Mouse (Mus musculus): Measurements from ENCODE around the gene Anapc2. TPM values are rescaled to one million over a fixed set of nuclear protein-coding genes. Genes with fewer than 3 reads are reported as not detected.

The Anapc2 gene
- polyA plus RNA-seq, 1 experiment from 2014 or later: 107 TPM

DNA sequence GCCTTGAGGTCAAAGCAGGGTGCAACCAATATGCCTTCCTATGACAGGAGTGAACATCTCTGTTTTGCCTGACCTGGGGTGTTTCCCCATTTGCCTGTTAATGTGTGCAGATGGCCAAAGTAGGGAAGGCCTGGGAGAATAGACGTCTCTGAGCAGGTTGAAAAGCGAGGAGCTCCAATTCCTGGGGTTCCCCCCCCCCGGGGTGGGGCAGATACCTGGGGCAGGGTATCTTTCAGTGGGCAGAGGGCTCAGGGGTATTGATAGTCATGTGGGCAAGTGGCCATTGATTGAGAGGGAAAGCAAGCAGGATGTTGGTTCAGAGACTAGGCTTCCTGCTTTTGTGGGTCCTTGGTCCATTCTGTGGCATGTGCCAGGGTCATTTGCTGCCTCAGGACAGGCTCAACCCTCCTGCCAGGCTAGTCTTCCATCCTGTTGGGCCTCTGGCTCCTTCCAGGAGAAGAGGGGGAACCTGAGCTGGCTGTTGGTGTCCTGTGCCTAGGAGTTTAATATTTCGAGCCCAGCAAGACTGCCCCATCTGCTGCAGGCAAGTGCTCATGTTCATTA is 4.5 kb upstream of the Anapc2 start:
- H3K4me1 ChIP-seq (replicated peaks; ENCODE audit: control insufficient read depth, insufficient read depth, low read length): peaks cover 20% of the 10 kb centered on the region
- no peaks in the 10 kb centered on the region; the same call in 1 of the 2 replicates for H3K36me3 ChIP-seq (ENCODE audit: control insufficient read depth, insufficient read depth, low read length)
- no peak for DNase-seq (ENCODE audit: low spot score)
- no peak overlapping the region for H3K9ac ChIP-seq (ENCODE audit: low read depth, low read length)
- no peak overlapping the region for H3K27ac ChIP-seq (ENCODE audit: low read depth, low read length)
- WGBS: 80% methylated on average over 4 of the region's 4 CpGs
- no peak overlapping the region for H3K4me2 ChIP-seq (replicated peaks; ENCODE audit: low read depth, low read length)
- H3K27me3 ChIP-seq (ENCODE audit: control insufficient read depth, insufficient read depth, low read length): peaks cover 13% of the 10 kb centered on the region
- no peak for ATAC-seq (ENCODE audit: low FRiP score)
- no peaks in the 10 kb centered on the region for H3K9me3 ChIP-seq (ENCODE audit: control insufficient read depth, low read length)
- H3K4me3 ChIP-seq (ENCODE audit: low read depth, low read length): no peak overlapping the region

DNA sequence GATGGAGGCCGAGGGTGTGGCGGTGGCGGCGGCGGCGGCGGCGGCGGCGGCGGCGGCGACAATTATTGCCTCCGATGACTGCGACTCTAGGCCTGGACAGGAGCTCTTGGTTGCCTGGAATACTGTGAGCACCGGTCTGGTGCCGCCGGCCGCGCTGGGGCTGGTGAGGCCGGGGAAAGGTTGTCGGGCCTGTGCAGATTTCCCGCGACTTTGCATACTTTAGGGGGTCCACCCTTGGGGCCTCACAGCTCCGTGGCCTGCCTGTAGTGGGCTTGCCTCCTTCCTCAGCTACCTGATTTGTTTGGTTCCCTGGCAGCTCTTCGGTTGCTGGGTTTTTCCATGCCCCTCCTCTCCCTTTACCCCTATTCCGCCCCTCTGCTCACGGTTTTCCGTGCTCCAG is 237 bp downstream of the Anapc2 start:
- WGBS: under 1% methylated on average over 29 of the region's 29 CpGs
- Histone ChIP-seq H3K27ac (ENCODE audit: low read depth, low read length) (no peak overlapping the region), H3K4me2 (replicated peaks; ENCODE audit: low read depth, low read length) (peak overlapping the region; percentile 94), H3K9me3 (ENCODE audit: control insufficient read depth, low read length) (no peaks in the 10 kb centered on the region), H3K27me3 (ENCODE audit: control insufficient read depth, insufficient read depth, low read length) (no peaks in the 10 kb centered on the region), H3K4me3 (ENCODE audit: low read depth, low read length) (peak overlapping the region; percentile 92), H3K9ac (ENCODE audit: low read depth, low read length) (peak overlapping the region; percentile 93), H3K4me1 (replicated peaks; ENCODE audit: control insufficient read depth, insufficient read depth, low read length) (peaks cover 16% of the 10 kb centered on the region), H3K36me3 (ENCODE audit: control insufficient read depth, insufficient read depth, low read length) (peaks cover under 1% of the 10 kb centered on the region; the same call in 1 of the 2 replicates)
- ATAC-seq (ENCODE audit: low FRiP score) (peak; percentile 71; the same call in 1 of the 2 replicates), DNase-seq (ENCODE audit: low spot score) (no peak)

DNA sequence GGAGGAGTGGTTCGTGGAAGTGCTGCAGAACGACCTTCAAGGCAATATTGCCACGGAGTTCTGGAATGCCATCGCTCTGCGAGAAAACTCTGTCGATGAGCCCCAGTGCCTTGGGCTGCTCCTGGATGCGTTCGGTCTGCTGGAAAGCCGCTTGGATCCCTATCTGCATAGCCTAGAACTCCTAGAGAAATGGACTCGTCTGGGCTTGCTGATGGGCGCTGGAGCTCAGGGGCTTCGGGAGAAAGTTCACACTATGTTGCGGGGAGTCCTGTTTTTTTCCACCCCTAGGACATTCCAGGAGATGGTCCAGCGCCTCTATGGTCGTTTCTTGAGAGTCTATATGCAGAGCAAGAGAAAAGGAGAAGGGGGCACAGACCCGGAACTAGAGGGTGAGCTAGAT is 732 bp downstream of the Anapc2 start:
- Histone ChIP-seq H3K9me3 (ENCODE audit: control insufficient read depth, low read length) (no peaks in the 10 kb centered on the region), H3K4me2 (replicated peaks; ENCODE audit: low read depth, low read length) (peak overlapping the region; percentile 94), H3K9ac (ENCODE audit: low read depth, low read length) (peak overlapping the region; percentile 93), H3K27ac (ENCODE audit: low read depth, low read length) (no peak overlapping the region), H3K4me1 (replicated peaks; ENCODE audit: control insufficient read depth, insufficient read depth, low read length) (peaks cover 16% of the 10 kb centered on the region), H3K36me3 (ENCODE audit: control insufficient read depth, insufficient read depth, low read length) (peaks cover 3% of the 10 kb centered on the region; the same call in 1 of the 2 replicates), H3K4me3 (ENCODE audit: low read depth, low read length) (peak overlapping the region; percentile 92), H3K27me3 (ENCODE audit: control insufficient read depth, insufficient read depth, low read length) (no peaks in the 10 kb centered on the region)
- WGBS: 40% methylated on average over 16 of the region's 16 CpGs
- DNase-seq (ENCODE audit: low spot score): no peak
- ATAC-seq (ENCODE audit: low FRiP score): no peak

DNA sequence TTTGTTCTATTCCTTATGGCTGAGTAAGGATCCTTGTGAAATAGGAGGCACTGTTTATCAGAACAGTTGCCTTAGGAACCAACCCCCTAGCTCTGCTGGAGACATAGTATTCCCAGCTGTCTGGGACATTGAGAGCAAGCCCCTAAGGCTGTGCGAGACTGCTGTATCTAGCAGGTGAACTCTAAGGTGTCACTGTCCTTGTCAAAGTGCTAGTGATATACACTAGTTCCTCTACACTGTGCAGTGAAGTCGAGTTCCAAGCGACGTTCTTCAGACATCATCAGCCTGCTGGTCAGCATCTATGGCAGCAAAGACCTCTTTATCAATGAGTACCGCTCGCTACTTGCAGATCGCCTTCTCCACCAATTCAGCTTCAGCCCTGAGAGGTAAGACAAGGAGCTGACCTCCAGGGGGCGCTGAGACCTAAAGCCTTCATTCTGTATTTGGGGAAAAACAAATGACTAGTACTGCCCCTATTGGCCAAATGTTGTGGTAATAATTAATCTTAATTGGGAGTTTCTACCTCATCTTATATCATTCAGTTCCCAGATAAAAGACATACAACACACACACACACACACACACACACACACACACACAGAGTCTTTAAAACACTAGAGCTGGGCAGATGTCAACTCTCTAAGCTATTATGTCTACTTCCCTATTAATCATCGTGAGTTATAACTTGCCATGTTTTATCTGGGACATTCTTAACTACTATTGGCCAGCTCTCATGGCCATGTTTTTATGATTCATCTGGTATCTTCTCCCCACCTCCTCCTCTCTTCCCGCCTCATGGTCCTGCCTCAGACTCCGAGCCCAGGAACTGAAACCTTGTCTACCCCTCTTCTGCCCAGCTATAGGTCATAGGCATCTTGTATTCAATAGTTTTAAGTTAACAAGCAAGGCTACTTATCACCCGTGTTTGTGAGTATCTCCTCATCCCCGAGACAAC is 6.9 kb downstream of the Anapc2 start:
- Histone ChIP-seq H3K27me3 (ENCODE audit: control insufficient read depth, insufficient read depth, low read length) (no peaks in the 10 kb centered on the region), H3K4me1 (replicated peaks; ENCODE audit: control insufficient read depth, insufficient read depth, low read length) (no peaks in the 10 kb centered on the region; the same call in 1 of the 2 replicates), H3K4me3 (ENCODE audit: low read depth, low read length) (no peak overlapping the region), H3K9me3 (ENCODE audit: control insufficient read depth, low read length) (no peaks in the 10 kb centered on the region), H3K27ac (ENCODE audit: low read depth, low read length) (no peak overlapping the region), H3K36me3 (ENCODE audit: control insufficient read depth, insufficient read depth, low read length) (peaks cover 18% of the 10 kb centered on the region), H3K9ac (ENCODE audit: low read depth, low read length) (no peak overlapping the region), H3K4me2 (replicated peaks; ENCODE audit: low read depth, low read length) (no peak overlapping the region)
- peak; percentile 90 for DNase-seq (ENCODE audit: low spot score)
- 63% methylated on average over 13 of the region's 13 CpGs for WGBS
- no peak for ATAC-seq (ENCODE audit: low FRiP score)

DNA sequence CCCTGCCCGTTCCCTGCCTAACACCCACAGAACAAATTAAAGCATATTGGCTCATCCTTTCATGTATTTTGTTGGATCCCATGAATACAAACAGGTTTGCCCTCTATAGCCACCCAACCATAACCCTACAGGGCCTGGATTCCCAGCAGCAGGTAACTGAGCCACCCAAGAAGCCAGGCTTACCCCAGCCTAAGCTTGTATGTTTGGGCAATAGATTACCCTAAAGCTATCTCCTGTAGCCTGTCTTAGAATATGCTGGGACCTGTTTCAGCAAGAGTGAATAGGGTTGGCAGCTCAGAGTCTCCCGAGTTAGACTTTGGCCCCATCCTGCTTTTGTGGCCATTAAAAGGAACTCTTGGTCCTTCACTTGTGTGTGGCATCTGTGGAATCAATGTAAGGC is 13.3 kb downstream of the Anapc2 start:
- DNase-seq (ENCODE audit: low spot score) (no peak), ATAC-seq (ENCODE audit: low FRiP score) (no peak)
- Histone ChIP-seq H3K36me3 (ENCODE audit: control insufficient read depth, insufficient read depth, low read length) (peaks cover 11% of the 10 kb centered on the region), H3K4me3 (ENCODE audit: low read depth, low read length) (no peak overlapping the region), H3K27me3 (ENCODE audit: control insufficient read depth, insufficient read depth, low read length) (peaks cover 29% of the 10 kb centered on the region), H3K4me1 (replicated peaks; ENCODE audit: control insufficient read depth, insufficient read depth, low read length) (no peaks in the 10 kb centered on the region), H3K27ac (ENCODE audit: low read depth, low read length) (no peak overlapping the region), H3K9me3 (ENCODE audit: control insufficient read depth, low read length) (no peaks in the 10 kb centered on the region), H3K9ac (ENCODE audit: low read depth, low read length) (no peak overlapping the region), H3K4me2 (replicated peaks; ENCODE audit: low read depth, low read length) (no peak overlapping the region)
- 95% methylated on average over 2 of the region's 2 CpGs for WGBS

DNA sequence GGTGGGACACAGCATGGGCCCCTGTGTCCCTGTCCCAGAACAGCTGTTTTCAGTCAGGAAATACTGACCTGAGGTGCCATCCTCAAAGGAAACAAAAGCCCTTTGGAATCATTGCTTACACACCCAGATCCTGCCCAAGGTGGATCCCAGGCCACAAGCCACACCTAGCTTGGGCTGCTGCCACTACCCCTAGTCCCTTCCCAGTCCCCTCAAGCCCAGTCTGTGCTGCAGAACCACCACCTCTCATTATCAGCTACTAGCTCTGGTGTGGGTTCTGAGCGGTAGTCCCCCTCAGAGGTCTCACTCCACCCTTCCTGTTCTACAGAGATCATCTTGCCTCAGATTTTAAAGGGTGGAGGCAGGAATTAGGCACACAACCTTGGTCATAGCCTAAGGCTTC is 14.0 kb downstream of the Anapc2 start:
- no peaks in the 10 kb centered on the region for H3K4me1 ChIP-seq (replicated peaks; ENCODE audit: control insufficient read depth, insufficient read depth, low read length)
- peaks cover 37% of the 10 kb centered on the region for H3K27me3 ChIP-seq (ENCODE audit: control insufficient read depth, insufficient read depth, low read length)
- H3K4me3 ChIP-seq (ENCODE audit: low read depth, low read length): no peak overlapping the region
- H3K9ac ChIP-seq (ENCODE audit: low read depth, low read length): no peak overlapping the region
- H3K4me2 ChIP-seq (replicated peaks; ENCODE audit: low read depth, low read length): no peak overlapping the region
- no peak overlapping the region for H3K27ac ChIP-seq (ENCODE audit: low read depth, low read length)
- ATAC-seq (ENCODE audit: low FRiP score) (no peak), DNase-seq (ENCODE audit: low spot score) (no peak)
- peaks cover 11% of the 10 kb centered on the region for H3K36me3 ChIP-seq (ENCODE audit: control insufficient read depth, insufficient read depth, low read length)
- no peaks in the 10 kb centered on the region for H3K9me3 ChIP-seq (ENCODE audit: control insufficient read depth, low read length)
- 87% methylated on average over 1 of the region's 1 CpGs for WGBS

DNA sequence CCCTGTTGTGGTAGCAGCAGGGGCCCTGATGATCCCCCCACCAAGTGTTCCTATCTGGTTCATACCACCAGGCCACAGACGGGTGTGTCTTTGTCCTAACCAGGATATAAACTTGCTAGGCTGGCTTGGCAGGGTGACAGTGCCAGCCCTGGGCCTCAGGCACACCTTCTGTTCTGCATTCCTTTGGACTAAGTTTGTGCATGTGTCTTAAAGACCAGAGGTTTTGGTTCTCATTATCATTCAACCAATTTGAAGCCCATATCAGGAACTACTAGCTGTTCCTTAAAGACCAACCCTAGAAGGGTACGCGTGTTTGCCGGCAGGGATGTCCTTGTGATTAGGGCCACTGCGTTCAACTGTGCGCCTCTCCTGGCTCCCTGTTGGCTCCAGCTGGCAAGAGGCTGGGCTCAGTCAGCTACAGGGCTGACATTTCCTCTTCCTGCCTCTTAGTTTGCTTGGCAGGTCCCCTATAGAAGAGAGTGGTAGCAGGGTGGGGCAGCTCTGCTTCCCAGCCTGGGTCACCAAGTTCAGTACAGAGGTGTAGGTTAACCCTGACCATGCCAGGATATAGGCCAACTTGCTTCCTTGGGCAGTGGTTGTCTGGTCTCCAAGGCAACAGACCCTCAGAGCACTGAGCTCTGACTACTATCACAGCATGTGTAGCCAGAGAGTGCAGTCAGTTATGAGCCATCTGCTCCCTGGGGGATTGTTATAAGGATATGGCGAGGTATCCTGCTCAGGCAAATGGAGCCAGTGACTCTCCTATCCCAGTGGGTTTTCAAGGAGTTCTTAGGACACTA is 14.8 kb downstream of the Anapc2 start:
- H3K4me1 ChIP-seq (replicated peaks; ENCODE audit: control insufficient read depth, insufficient read depth, low read length): peaks cover 3% of the 10 kb centered on the region; the same call in 1 of the 2 replicates
- H3K9me3 ChIP-seq (ENCODE audit: control insufficient read depth, low read length): no peaks in the 10 kb centered on the region
- H3K27me3 ChIP-seq (ENCODE audit: control insufficient read depth, insufficient read depth, low read length): peaks cover 44% of the 10 kb centered on the region
- H3K9ac ChIP-seq (ENCODE audit: low read depth, low read length): no peak overlapping the region
- ATAC-seq (ENCODE audit: low FRiP score) (no peak), DNase-seq (ENCODE audit: low spot score) (no peak)
- WGBS: 69% methylated on average over 7 of the region's 7 CpGs
- peaks cover 7% of the 10 kb centered on the region for H3K36me3 ChIP-seq (ENCODE audit: control insufficient read depth, insufficient read depth, low read length)
- no peak overlapping the region for H3K4me3 ChIP-seq (ENCODE audit: low read depth, low read length)
- no peak overlapping the region for H3K27ac ChIP-seq (ENCODE audit: low read depth, low read length)
- H3K4me2 ChIP-seq (replicated peaks; ENCODE audit: low read depth, low read length): no peak overlapping the region

DNA sequence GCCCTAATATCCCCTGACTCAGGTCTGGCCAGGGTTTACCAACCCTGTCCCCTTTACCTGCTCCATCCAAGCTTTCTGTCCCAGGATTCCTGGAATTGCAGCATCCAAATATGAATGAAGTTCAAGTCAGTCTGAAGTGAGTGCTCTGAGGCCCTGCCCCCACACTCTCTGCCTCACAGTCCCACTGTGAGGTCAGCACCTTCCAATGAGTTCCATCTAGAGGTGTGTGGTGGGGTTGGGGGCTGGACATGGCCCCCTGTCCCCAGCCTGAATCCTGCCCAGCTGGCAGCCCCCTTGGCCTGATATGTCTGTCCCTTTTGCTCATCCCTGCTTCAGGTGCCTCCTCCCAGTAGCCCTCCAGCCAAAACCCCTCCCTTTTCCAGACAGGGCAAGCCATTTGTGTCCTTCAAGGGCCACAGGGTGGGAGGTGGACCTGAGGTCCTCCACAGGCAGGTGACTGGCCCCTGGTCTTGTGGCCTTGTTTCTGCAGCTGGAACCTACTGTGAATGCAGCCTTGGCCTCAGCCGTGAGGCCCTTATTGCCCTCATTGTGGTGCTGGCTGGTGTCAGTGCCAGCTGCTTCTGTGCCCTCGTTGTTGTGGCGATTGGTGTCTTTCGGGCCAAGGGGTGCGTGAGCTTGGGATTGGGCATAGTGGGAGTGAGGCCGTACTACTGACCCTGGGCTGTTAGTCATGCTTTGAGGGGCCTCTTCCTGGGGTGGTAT is 15.8 kb downstream of the Anapc2 start, which contains the start of gene Tmem210:
Tmem210 (plus strand) TSS at position 219 of the 723 bp plus-strand sequence.
- 91% methylated on average over 6 of the region's 6 CpGs for WGBS
- Histone ChIP-seq H3K36me3 (ENCODE audit: control insufficient read depth, insufficient read depth, low read length) (peaks cover 7% of the 10 kb centered on the region; the same call in 1 of the 2 replicates), H3K4me1 (replicated peaks; ENCODE audit: control insufficient read depth, insufficient read depth, low read length) (peaks cover 5% of the 10 kb centered on the region; the same call in 1 of the 2 replicates), H3K27me3 (ENCODE audit: control insufficient read depth, insufficient read depth, low read length) (peaks cover 55% of the 10 kb centered on the region), H3K27ac (ENCODE audit: low read depth, low read length) (no peak within 1 kb of the TSS), H3K4me2 (replicated peaks; ENCODE audit: low read depth, low read length) (no peak within 1 kb of the TSS), H3K9me3 (ENCODE audit: control insufficient read depth, low read length) (no peaks in the 10 kb centered on the region), H3K9ac (ENCODE audit: low read depth, low read length) (no peak within 1 kb of the TSS), H3K4me3 (ENCODE audit: low read depth, low read length) (no peak within 1 kb of the TSS)
- no peak for ATAC-seq (ENCODE audit: low FRiP score)
- DNase-seq (ENCODE audit: low spot score): no peak
